Mouse (Mus musculus) hindbrain, embryonic 16.5 days (tissue): ENCODE data around the gene Ntrk1. TPM values are rescaled to one million over a fixed set of nuclear protein-coding genes. Genes with fewer than 3 reads are reported as not detected.

Experiments
- ATAC-seq: fragments of 200-750 bp; cut with Nextera tagmentation; 2 replicates; pipeline ENCODE4 v1.8.0; 2017; ENCODE audit warnings: moderate TSS enrichment, moderate library complexity
- H3K27ac ChIP-seq: fragments of 300-500 bp; sonication (generic); 2 replicates; pipeline ENCODE4 v1.5.1; 2014; ENCODE audit warnings: low read depth, mild to moderate bottlenecking, control low read depth, low read length, moderate library complexity
- H3K27me3 ChIP-seq: fragments of 300-500 bp; sonication (generic); replicated peaks from 2 replicates; pipeline ENCODE4 v1.6.1; 2014; ENCODE audit warnings: low read length; ENCODE audit not compliant: control insufficient read depth, insufficient read depth
- H3K36me3 ChIP-seq: fragments of 300-500 bp; sonication (generic); 2 replicates; pipeline ENCODE4 v1.6.1; 2014; ENCODE audit warnings: mild to moderate bottlenecking, low read length, moderate library complexity, mixed read lengths; ENCODE audit not compliant: control insufficient read depth, insufficient read depth
- H3K4me1 ChIP-seq: fragments of 300-500 bp; sonication (generic); 2 replicates; pipeline ENCODE4 v1.6.1; 2014; ENCODE audit warnings: low read depth, low read length; ENCODE audit not compliant: control insufficient read depth, insufficient read depth
- H3K4me2 ChIP-seq: fragments of 300-500 bp; sonication (generic); 2 replicates; pipeline ENCODE4 v1.6.1; 2014; ENCODE audit warnings: mild to moderate bottlenecking, low read length, control low read depth, moderate library complexity
- H3K4me3 ChIP-seq: fragments of 300-500 bp; sonication (generic); 2 replicates; pipeline ENCODE4 v1.5.1; 2014; ENCODE audit warnings: mild to moderate bottlenecking, low read length, control low read depth, moderate library complexity
- H3K9ac ChIP-seq: fragments of 300-500 bp; sonication (generic); 2 replicates; pipeline ENCODE4 v1.6.1; 2014; ENCODE audit warnings: low read depth, mild to moderate bottlenecking, control low read depth, low read length, moderate library complexity
- H3K9me3 ChIP-seq: fragments of 300-500 bp; sonication (generic); 2 replicates; pipeline ENCODE4 v1.6.1; 2014; ENCODE audit warnings: mild to moderate bottlenecking, low read length, moderate library complexity; ENCODE audit not compliant: control insufficient read depth
- WGBS: fragments of 180-500 bp; shearing (Covaris S2); extraction: QIAGEN DNeasy Blood & Tissue Kit; methylation state at CpG from one replicate; pipeline ENCODE4 v1.1.7; 2014; 5-methylcytosine and 5-hydroxymethylcytosine counted together
- polyA plus RNA-seq: library from polyadenylated mRNA; unstranded; fragments of >200 nt; fragmentation: Nextera tagmentation; extraction: Ambion mirVana; gene quantifications from 2 replicates; pipeline ENCODE4 v1.2.1, GENCODE M21; 2015

Ntrk1 gene
- polyA plus RNA-seq, 1 experiment from 2014 or later: 6.6 TPM

DNA sequence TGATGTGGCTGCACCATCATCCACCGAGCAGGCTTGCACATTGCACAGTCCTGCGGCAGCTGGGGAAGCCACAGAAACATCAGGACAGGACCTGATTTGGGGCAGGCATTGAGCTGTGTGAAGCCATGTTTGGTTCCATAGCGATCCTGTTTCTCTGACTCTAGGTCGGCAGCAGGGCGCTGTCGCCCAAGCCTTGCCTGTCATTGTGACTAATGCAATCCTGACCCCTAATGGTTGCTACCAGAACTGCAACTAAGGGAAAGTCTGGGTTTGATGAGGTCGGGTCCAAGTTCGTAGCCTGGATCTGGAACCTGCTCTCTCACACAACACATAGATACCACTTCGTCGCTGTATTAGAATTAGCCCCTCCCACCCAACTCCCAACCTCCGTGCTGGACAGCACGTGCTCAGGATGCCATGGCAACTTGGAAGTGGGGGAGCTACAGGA is 21.7 kb upstream of the Ntrk1 start:
- peak; percentile 67; the same call in 1 of the 2 replicates for ATAC-seq
- H3K27me3 ChIP-seq: no peaks in the 10 kb centered on the region
- 0 out of 2 replicates have a peak overlapping the region, but pooled peaks have one; percentile 2 for H3K4me2 ChIP-seq
- H3K4me1 ChIP-seq: peaks cover 3% of the 10 kb centered on the region; the same call in 1 of the 2 replicates
- no peaks in the 10 kb centered on the region for H3K36me3 ChIP-seq
- no peaks in the 10 kb centered on the region for H3K9me3 ChIP-seq
- H3K27ac ChIP-seq: no peak overlapping the region
- H3K4me3 ChIP-seq: no peak overlapping the region
- WGBS: 5% methylated on average over 12 of the region's 12 CpGs
- H3K9ac ChIP-seq: no peak overlapping the region

DNA sequence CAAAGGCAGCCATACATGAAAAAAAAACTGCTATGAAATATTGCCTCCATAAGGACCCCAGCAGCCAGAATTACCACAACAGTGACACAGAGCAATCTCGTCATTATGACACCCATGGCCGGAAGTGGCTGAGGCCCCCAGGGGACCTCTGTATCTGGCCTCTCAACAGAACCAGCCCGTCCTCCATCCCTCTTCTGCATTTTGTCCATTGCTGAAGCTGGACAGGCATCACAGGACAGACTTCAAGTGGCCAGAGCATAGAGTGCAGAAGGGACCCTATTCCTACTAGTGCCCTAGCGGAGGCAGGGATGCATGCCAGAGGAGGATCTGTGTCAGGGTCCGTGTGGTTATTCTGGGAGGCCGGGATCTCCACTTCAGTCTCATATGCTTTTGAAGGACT is 21.2 kb upstream of the Ntrk1 start:
- WGBS: 60% methylated on average over 6 of the region's 6 CpGs

DNA sequence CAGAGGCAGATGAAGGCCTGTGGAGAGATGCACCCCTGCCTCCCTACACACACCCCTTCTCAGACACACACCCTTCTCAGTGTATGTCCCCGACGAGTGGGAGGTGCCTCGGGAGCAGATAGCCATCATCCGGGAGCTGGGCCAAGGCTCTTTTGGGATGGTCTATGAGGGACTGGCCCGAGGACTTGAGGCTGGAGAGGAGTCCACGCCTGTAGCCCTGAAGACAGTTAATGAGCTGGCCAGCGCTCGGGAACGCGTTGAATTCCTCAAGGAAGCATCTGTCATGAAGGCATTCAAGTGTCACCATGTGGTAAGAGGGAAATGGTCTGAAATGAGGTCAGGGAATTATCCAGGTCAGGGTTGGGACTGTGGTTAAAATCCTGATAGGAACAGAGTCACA is 17.9 kb upstream of the Ntrk1 start:
- 59% methylated on average over 10 of the region's 10 CpGs for WGBS

More for the DNA sequence above, 21.2 kb upstream of the Ntrk1 start:
- H3K27me3 ChIP-seq: peaks cover 3% of the 10 kb centered on the region; the same call in 1 of the 2 replicates
- H3K4me2 ChIP-seq: no peak overlapping the region
- peaks cover 3% of the 10 kb centered on the region; the same call in 1 of the 2 replicates for H3K4me1 ChIP-seq
- no peak overlapping the region for H3K9ac ChIP-seq
- ATAC-seq: 0 out of 2 replicates have a peak, but pooled peaks have one; percentile 11
- H3K27ac ChIP-seq: no peak overlapping the region
- H3K36me3 ChIP-seq: no peaks in the 10 kb centered on the region
- no peak overlapping the region for H3K4me3 ChIP-seq
- H3K9me3 ChIP-seq: no peaks in the 10 kb centered on the region

DNA sequence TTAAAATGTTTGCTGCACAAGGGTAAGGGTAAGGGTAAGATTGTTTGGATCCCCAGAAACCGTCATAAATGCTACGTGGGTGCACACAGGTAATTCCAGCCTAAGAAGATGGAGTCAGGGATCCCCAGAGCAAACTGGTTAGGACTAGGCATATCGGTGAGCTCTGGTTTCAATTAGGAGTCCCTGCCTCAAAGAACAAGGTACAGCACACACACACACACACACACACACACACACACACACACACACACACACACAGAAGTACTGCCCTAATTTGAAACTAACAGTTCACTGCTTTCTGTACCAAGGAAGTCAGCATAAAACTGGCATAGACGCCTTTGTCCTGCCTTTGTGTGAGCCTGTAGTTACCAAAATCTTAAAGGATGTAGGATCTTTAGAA is 17.5 kb upstream of the Ntrk1 start:
- no peaks in the 10 kb centered on the region for H3K36me3 ChIP-seq

More for the DNA sequence above, 17.9 kb upstream of the Ntrk1 start:
- no peak overlapping the region for H3K9ac ChIP-seq
- no peak overlapping the region for H3K27ac ChIP-seq
- no peaks in the 10 kb centered on the region for H3K9me3 ChIP-seq
- peaks cover 28% of the 10 kb centered on the region for H3K27me3 ChIP-seq
- H3K4me2 ChIP-seq: no peak overlapping the region
- no peak overlapping the region for H3K4me3 ChIP-seq
- ATAC-seq: no peak
- H3K36me3 ChIP-seq: no peaks in the 10 kb centered on the region
- H3K4me1 ChIP-seq: peaks cover 10% of the 10 kb centered on the region; the same call in 1 of the 2 replicates

DNA sequence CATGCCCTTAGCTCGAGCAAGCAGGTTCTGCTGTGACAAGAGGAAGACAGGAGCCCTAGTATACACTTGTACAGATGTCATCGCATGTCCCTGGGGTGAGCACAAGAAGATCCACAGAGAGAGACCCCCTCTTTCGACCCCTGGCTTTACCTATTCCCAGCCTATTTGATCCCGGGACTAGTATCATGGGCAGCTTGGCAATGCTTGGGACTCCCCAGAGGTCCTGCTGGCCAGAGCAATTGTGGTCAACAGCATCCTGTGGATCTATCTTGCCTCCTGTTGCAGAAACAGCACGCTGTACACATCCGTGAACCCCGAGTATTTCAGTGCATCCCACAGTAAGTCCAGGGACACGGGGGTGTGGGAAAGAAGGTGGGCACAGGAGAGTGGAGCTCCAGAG is 16.3 kb upstream of the Ntrk1 start:
- H3K9ac ChIP-seq: no peak overlapping the region
- 86% methylated on average over 8 of the region's 8 CpGs for WGBS
- no peak overlapping the region for H3K4me2 ChIP-seq
- H3K9me3 ChIP-seq: no peaks in the 10 kb centered on the region
- no peak for ATAC-seq
- peaks cover 7% of the 10 kb centered on the region; the same call in 1 of the 2 replicates for H3K4me1 ChIP-seq
- H3K27me3 ChIP-seq: peaks cover 31% of the 10 kb centered on the region
- no peaks in the 10 kb centered on the region for H3K36me3 ChIP-seq
- H3K4me3 ChIP-seq: no peak overlapping the region
- no peak overlapping the region for H3K27ac ChIP-seq

More for the DNA sequence above, 17.5 kb upstream of the Ntrk1 start:
- Histone ChIP-seq H3K27ac (no peak overlapping the region), H3K4me2 (no peak overlapping the region), H3K4me1 (peaks cover 10% of the 10 kb centered on the region; the same call in 1 of the 2 replicates), H3K27me3 (peaks cover 28% of the 10 kb centered on the region), H3K4me3 (no peak overlapping the region), H3K9me3 (no peaks in the 10 kb centered on the region), H3K9ac (no peak overlapping the region)
- WGBS: 80% methylated on average over 4 of the region's 4 CpGs
- ATAC-seq: no peak

DNA sequence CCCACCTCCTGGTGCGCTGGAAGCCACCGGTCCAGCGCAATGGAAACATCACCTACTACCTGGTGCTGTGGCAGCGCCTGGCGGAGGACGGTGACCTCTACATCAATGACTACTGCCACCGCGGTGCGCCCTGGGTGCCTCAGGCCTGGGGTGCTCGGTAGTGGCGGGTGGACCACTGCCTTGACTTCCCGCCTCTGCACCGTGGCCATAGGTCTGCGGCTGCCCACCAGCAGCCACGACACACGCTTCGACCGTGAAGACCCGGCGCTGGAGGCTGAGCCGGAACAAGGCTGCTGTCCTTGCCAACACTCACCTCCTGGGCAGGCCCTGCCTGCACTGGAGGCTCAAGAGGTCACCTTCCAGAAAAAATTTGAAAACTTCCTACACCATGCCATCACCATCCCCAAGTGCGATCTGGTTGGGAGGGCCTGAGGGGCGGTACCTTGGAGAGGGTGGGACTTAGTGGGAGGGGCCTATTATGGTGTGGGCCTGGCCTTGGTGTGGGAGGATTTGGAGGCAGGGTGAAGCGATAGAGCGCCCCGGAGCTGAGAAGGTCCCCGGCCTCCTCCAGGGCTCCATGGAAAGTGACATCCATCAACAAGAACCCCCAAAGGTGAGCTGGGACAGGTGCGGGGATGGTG is 14.5 kb upstream of the Ntrk1 start:
- peak; percentile 70 for ATAC-seq
- no peak overlapping the region for H3K27ac ChIP-seq
- H3K9me3 ChIP-seq: no peaks in the 10 kb centered on the region
- H3K4me1 ChIP-seq: peaks cover 7% of the 10 kb centered on the region; the same call in 1 of the 2 replicates
- H3K36me3 ChIP-seq: no peaks in the 10 kb centered on the region
- H3K4me3 ChIP-seq: peak overlapping the region; percentile 26
- H3K9ac ChIP-seq: peak overlapping the region; percentile 30; the same call in 1 of the 2 replicates
- 4% methylated on average over 28 of the region's 28 CpGs for WGBS
- peak overlapping the region; percentile 42 for H3K4me2 ChIP-seq
- peaks cover 32% of the 10 kb centered on the region for H3K27me3 ChIP-seq

DNA sequence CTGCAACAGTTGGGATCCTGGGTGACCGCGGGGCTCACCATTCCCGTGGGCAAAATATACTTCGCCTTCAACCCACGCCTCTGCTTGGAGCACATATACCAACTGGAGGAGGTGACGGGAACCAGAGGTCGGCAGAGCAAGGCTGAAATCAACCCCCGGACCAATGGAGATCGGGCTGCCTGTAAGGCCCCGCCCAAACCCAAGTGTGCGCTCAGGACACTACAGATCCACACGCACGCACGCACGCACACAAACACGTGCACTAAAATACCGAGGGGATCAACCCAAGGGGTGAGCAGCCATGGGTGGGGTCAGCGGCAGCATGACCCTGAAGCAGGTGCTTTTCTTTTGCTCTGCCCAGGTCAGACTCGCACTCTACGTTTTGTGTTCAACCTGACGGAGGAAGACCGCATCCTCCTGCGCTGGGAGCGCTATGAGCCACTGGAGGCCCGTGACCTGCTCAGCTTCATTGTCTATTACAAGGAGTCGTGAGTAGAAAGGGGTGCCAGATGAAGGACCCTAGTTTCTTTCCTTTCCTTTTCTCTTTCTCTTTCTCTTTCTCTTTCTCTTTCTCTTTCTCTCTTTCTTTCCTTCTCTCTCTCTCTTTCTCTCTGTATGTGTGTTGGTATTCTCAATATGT is 9.2 kb upstream of the Ntrk1 start:
- WGBS: 10% methylated on average over 26 of the region's 26 CpGs
- Histone ChIP-seq H3K27ac (no peak overlapping the region), H3K27me3 (peaks cover 24% of the 10 kb centered on the region), H3K4me1 (peaks cover 5% of the 10 kb centered on the region), H3K36me3 (no peaks in the 10 kb centered on the region), H3K9ac (no peak overlapping the region), H3K4me2 (peak overlapping the region; percentile 53), H3K9me3 (no peaks in the 10 kb centered on the region), H3K4me3 (peak overlapping the region; percentile 23)
- ATAC-seq: peak; percentile 50; the same call in 1 of the 2 replicates

DNA sequence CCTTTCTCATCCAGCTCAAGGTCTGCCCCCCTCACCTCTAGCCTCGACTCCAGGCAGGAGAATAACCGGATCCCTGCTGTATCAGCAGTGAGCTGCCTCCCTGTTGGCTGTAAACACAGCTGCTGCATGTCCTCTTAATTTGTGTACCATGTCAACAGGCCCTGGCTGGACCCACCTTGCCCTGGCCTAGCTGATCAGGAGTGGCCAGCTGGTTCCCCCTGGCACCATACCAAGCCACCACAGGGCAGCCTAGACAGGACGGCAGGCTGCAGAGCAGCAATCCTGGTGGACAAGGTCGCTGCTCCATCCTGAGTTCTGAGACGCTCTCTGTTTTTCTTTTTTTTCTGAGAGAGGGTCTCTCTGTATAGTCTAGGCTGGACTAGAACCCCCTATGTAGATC is 6.7 kb upstream of the Ntrk1 start:
- no peaks in the 10 kb centered on the region for H3K9me3 ChIP-seq
- H3K27me3 ChIP-seq: peaks cover 32% of the 10 kb centered on the region
- H3K27ac ChIP-seq: no peak overlapping the region
- no peak overlapping the region for H3K9ac ChIP-seq
- no peak for ATAC-seq
- no peak overlapping the region for H3K4me2 ChIP-seq
- H3K4me3 ChIP-seq: no peak overlapping the region
- peaks cover 11% of the 10 kb centered on the region for H3K4me1 ChIP-seq
- H3K36me3 ChIP-seq: no peaks in the 10 kb centered on the region
- 49% methylated on average over 5 of the region's 5 CpGs for WGBS

DNA sequence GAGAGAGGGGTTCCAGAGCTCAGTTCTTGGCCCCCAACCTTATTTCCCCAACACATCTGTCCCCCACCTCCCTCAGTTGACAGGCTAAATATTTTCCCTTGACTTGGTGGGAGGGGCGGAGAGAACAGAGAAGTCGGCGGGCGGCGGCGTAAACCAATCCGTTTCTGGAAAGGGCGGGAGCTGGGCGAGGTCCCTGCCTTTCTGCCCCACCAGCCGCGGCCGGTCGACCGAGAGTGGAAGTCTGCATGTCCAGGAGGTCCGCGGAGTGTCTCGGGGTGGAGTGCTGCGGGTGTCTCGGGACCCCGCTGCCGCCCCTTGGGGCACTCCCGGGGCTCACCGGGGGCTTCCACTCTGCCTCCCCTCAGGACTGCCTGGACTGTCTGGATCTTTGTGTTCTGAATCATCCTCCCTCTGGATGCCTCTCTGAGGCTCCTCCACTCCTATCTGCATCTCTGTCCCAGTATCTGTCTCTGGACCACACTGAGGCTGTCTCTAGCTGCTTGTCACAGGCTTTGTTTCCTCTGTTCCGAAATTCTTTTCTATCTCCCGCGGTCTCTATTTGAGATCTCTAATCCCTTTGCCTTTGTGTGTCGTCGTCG is 1.9 kb upstream of the Ntrk1 start, which contains the start of gene Insrr:
Gene Insrr, plus strand, starts transcription at position 216 of the 599 bp plus-strand sequence.
- Histone ChIP-seq H3K27me3 (peaks cover 56% of the 10 kb centered on the region), H3K9me3 (no peaks in the 10 kb centered on the region), H3K4me1 (peaks cover 20% of the 10 kb centered on the region), H3K36me3 (no peaks in the 10 kb centered on the region), H3K9ac (peak within 1 kb of the TSS; percentile 53), H3K4me3 (peak within 1 kb of the TSS; percentile 39), H3K4me2 (peak within 1 kb of the TSS; percentile 65), H3K27ac (no peak within 1 kb of the TSS)
- WGBS: 1% methylated on average over 29 of the region's 29 CpGs
- no peak for ATAC-seq
